ENCODE assay signal across 28 mouse cellular contexts in the genomic region with DNA sequence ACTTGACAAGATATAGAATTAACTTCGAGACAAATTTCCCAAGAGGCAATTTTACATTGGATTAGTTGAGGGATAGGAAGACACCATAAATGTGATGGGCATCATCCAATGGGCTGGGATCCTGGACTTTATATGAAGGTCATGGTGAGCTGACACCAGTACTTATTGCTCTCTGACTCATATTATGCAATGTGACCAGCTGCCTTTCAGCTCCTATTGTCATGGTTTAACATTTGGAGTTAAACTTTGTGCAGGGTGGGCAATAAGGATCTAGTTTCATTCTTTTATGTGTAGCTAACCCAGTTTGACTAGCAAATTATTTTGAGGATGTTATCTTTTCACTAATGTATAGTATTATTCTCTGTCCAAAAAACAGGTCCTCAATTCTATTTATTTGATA.
"Had no signal": no experiment of that assay in that cellular context is flagged by ENCODE, and none has a peak within 500 bp of the region (broad histone marks: within the 10 kb centered on the region; RNA-seq: fewer than 3 reads in every experiment).

No protein-coding gene starts in this region.

- DNase-seq: heart, postnatal 10 days; heart, postnatal 14 days; heart, postnatal 36 days; heart, postnatal 4 days; kidney, adult 11 months; kidney, adult 18-20 months; kidney, adult 2 months; kidney, adult 9 months; kidney, postnatal 10 days; kidney, postnatal 14 days; kidney, postnatal 25 days; kidney, postnatal 36 days; kidney, postnatal 4 days; layer of hippocampus, adult 9-11 months; layer of hippocampus, postnatal 36 days had no signal

- H3K4me3 ChIP-seq: heart, embryonic 12.5 days; heart, embryonic 13.5 days; heart, embryonic 15.5 days; hindbrain, embryonic 10.5 days; hindbrain, embryonic 12.5 days; hindbrain, embryonic 13.5 days; hindbrain, embryonic 15.5 days; intestine, embryonic 15.5 days; kidney, embryonic 15.5 days; layer of hippocampus, adult 2 months; left cerebral cortex, adult 2 months had no signal

- H3K4me2 ChIP-seq: heart, embryonic 11.5 days; heart, embryonic 12.5 days; heart, embryonic 13.5 days; heart, embryonic 15.5 days; hindbrain, embryonic 12.5 days; hindbrain, embryonic 13.5 days; hindbrain, embryonic 14.5 days; hindbrain, embryonic 15.5 days; intestine, embryonic 15.5 days; kidney, embryonic 15.5 days had no signal

- H3K27me3 ChIP-seq: heart, embryonic 12.5 days; heart, embryonic 13.5 days; heart, embryonic 15.5 days; hindbrain, embryonic 12.5 days; hindbrain, embryonic 13.5 days; hindbrain, embryonic 15.5 days; intestine, embryonic 15.5 days; kidney, embryonic 15.5 days had no signal

- H3K36me3 ChIP-seq: heart, embryonic 12.5 days; heart, embryonic 13.5 days; heart, embryonic 15.5 days; hindbrain, embryonic 10.5 days; hindbrain, embryonic 12.5 days; hindbrain, embryonic 13.5 days; hindbrain, embryonic 15.5 days; intestine, embryonic 15.5 days; kidney, embryonic 15.5 days had no signal
